Mouse (Mus musculus): ENCODE data around the gene Vps37c.

Vps37c gene

DNA sequence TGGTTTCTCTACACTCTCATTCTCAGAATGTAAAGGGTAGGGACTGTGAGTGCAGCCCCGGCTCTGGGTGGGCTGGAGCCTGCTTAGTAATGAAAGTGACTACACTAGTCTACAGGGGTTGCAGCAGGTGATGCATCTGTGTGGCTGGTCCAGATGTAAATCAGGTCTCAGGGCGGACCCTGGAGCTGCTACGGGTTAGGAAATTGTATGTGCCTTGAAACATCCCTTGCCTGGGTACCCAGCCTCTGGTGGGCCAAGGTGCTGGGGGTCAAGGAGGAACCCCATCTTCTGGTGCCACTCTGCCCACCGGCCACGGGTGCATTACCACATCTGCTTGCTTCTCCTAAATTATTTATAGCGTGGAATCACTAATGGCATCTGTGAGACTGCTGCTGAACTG, 25.6 kb downstream of the Vps37c start:
- DNase-seq = no peak

DNA sequence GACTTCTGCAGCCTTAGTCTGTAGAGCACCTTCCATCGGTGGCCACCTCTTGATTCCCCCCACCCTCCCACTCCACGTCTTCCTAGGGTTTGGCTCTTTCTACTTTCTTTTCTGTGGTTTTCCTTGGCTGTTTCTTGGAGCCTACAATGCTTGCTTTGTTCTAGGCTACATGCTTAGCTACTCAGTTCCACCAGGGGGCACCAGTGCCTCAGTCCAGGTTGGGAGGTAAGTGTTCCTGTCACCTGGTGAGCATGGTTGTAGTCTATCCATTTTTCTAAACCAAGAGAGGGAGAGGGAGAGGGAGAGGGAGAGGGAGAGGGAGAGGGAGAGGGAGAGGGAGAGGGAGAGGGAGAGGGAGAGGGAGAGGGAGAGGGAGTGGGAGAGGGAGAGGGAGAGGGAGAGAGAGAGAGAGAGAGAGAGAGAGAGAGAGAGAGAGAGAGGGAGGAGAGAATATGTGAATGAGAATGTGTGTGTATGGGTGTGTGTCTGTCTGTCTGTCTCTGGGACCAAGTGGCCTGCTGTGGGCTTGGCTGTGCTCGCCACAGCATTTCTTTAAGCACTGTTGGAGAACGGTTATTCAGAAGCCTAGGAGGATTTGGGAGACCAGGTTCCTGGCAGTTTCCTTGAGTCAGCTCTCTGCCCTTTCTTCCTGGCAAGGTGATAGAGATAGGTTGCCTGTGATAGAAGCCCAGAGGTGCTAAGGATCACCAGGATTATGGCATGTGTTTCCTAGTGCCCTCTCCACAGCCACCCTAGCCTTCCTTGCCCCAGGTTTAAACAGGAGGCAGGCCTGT, 26.3 kb downstream of the Vps37c start:
- DNase-seq = peak; percentile 93

DNA sequence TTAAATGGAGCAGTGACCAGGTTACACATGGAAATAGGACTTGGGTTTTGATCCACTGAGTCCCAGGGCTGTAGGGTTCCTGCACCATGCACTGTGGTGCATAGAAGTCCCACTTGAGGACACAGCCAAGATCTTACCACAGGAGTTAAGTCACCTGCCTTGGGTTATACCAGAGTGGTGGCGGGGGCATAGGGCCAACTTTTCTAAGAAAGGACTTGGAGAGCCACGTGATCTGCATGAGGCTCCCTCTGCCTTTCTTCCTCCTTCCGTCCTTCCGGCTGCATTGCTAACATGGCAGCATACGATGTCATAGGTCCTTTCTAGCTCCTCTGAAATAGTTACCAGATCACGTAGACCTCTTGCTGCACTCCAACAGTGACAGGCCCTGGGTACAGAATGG, 26.9 kb downstream of the Vps37c start:
- DNase-seq = no peak

- no peak for DNase-seq
Measured at GRCm38 (mm10) chr19:10718251-10718775, 29.8 kb downstream of the Vps37c start.

GRCm38 (mm10) chr19:10719751-10720150, 31.2 kb downstream of the Vps37c start:
- DNase-seq = no peak

GRCm38 (mm10) chr19:10720524-10720923, 32.0 kb downstream of the Vps37c start:
- no peak for DNase-seq

DNA sequence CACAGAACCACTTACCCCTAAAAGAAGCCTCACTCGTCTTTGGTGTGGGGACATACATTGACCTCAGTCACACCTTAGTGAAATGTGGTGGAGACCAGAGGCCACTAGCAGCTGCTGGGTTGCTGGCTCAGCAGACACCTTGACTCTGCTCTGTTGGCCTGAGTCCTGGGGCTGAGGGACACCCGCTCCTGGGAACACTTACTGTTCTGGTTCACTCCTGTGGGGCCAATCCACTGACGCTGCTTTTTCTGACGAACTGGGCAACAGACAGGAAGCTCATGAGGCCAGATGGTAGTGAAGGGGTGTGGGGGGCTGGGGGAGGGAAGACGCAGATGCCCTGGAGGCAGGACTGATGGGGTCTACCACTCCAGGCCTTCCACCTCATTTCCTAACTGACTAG, 32.5 kb downstream of the Vps37c start:
- DNase-seq = no peak

GRCm38 (mm10) chr19:10723084-10723483, 34.5 kb downstream of the Vps37c start:
- no peak for DNase-seq

GRCm38 (mm10) chr19:10723649-10724048, 35.1 kb downstream of the Vps37c start:
- no peak for DNase-seq

GRCm38 (mm10) chr19:10724629-10725363, 36.3 kb downstream of the Vps37c start:
- no peak for DNase-seq

- DNase-seq = no peak
Measured at GRCm38 (mm10) chr19:10729889-10730288, 41.4 kb downstream of the Vps37c start.

- DNase-seq = no peak
Measured at GRCm38 (mm10) chr19:10730469-10730868, 41.9 kb downstream of the Vps37c start.

GRCm38 (mm10) chr19:10731975-10732374, 43.4 kb downstream of the Vps37c start:
- DNase-seq = no peak

- no peak for DNase-seq
Measured at GRCm38 (mm10) chr19:10732741-10733140, 44.2 kb downstream of the Vps37c start.

DNA sequence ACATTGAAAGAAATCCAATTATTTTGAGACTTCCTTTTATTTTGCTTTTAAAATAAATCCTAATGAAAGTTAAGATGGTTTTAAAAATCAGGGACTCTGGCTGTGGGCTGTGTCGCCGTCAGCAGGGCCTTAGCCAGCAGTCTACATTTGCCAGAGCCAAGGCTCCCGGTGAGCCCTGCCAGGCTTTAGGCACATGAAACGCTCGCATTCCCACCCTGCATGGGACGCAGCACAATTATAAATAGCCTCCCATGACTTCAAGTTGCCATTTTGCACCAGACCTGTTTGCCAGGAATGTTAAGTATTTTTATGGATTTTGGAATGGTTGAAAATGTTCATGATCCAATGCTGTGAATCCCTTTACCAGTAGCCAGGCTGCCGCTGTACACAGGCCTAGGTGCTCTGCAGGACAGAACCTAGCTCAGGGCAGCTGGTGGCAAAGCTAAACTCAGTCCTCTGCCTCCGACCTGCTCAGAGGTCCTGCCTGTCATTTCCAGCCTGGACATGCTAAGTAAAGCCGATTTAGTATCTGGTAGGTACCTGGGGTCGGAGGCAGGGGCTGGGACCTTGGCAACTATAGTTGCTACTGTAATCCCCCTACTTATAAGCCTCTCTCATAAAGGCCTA, 45.1 kb downstream of the Vps37c start:
- DNase-seq = no peak

- peak; percentile 61 for DNase-seq
Measured at GRCm38 (mm10) chr19:10734554-10734953, 46.0 kb downstream of the Vps37c start.

DNA sequence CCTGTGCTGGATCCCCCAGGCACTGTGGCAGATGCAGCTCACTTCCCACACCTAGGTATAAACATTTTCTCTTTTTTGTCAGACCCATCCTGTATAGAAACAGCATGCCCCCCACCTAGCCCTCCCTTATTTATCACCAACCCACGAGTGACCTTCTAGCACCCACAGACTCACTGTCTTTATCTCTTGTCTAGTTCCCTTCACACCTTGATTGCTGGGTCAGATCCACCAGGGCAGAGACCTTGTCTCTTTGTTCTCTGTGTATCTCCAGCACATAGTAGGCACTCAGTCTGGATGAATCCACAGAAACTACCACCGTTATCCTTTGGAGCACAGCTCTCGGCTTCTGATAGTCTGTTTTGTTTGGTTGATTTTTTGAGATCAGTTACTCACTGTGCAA, 46.5 kb downstream of the Vps37c start:
- DNase-seq = no peak

DNA sequence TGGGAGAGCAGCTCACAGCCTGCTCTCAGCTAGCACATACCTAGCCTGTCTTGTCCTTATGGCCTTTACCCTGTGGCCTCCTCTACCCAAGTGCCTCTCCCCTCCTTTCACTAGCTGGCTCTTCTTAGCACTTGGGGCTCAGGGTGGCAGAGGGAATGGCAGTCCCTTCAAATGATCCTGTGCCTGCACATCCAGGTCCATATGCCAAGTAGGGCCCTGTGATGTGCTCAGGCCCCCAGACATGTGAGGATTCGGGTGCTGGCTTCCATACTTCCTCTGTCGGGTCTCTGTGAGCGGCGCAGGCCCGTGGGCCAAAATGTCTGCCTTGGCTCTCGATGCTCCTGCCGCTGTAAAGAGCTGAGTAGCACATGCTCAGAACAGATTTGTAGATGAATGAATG, 47.3 kb downstream of the Vps37c start:
- DNase-seq = no peak

DNA sequence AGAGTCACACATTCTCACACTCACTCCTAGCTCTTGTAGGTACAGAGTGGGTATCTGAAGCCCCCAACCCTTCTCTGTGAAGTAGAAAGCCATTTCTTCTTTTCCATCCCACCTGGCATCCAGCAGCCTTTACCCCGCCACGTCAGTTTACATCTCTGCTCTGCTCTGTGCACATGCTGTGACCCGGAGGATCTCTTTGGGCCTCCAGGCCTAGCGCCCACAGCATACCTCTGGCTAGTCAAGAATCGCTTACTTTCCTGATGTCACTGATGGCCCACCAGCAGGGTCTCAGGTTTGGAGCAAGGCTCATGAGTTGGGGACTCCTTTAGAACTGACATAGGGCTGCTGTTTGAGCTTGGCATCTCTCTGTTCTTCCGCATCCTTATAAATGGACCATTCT, 49.5 kb downstream of the Vps37c start:
- no peak for DNase-seq

DNA sequence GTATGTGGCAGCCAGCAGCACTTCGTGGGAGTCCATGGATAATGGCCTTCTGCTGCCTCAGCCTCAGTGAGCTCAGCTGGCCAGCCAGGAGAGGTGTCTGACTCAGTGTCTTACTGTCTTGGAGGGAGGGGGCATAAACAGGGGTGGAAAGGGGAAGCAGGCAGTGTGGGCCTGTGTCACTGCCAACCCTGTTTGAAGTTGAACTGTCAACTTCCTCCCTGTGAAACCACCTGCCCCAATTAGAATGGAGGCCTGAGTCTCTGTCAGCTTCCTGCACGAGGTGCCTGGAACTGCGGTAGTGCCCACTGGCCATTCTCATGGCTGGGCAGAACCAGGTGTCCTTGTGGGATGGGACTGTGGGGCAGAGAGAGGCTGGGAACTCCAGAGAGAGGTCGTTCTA, 50.3 kb downstream of the Vps37c start, which contains the start of gene Cd5:
Cd5 (minus strand) TSS at position 192 of the 400 bp plus-strand sequence.
- peak; percentile 73 for DNase-seq

GRCm38 (mm10) chr19:10739916-10740315, 51.4 kb downstream of the Vps37c start:
- DNase-seq = no peak

DNA sequence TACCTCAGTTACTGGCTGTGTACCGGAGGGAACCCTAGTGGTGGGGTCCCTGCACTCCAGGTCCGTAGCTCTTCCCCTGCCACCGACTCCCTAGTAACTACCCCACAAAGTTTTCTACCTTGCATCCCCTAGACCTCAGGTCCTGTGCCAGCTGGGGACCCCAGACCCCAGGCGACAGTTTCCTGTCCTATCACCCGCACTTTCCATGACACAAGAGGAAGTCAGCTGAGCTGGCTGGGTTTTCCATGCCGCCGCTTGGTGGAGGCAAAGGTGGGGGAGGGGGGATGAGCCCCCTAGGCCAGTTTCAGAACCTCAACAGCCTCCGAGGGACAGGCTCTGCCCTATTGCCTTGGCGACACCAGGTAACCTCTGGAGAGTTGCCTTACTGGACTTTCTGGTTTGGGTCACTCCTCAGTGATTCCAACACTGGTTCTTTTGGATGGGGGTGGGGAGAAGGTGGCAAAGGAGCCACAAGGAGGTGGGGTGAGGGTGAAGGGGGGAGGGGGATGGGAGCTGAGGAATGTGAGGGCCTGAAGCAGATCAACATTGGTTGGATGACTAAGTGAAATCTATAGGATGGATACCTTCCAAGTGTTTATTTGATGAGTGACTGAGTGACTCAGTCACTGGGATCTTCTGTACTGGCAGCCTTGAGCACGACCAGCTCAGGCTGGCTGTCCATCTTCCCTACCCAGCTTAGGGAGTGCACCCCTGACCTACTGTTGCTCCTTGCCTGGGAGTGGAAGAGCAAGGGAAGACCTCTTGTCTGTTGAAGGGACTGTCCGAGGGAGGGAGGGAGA, 52.3 kb downstream of the Vps37c start:
- peak; percentile 77 for DNase-seq

DNA sequence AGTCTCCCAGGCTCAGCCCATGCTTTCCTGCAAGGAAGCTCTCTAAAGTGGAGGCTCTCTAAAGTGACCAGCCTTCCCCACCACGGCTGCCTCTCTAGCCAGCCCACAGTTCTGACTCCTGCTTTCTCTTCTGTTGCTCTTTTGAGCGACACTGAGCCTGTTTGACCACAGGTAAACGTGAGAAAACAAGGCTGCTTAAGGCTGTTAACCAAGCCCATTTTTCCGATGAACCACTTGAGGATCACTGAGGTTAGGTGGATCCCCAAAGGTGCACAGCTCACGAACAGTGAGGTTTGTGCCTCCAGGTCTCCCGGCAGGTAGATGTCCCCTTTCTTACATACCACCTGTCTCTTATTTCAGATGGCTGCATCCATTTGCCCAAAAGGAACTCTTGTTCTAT, 53.6 kb downstream of the Vps37c start:
- DNase-seq = no peak

Measured in thymus, postnatal 4 days (tissue).